1 mouse cellular context compared by ENCODE assay signal in genomic region chr15:3970193-3970592, GRCm38 (mm10).
TF ChIP-seq lines count a peak whose summit lies in the region.

No protein-coding gene starts in this region.

TF ChIP-seq in MEL, 35 proteins besides CTCF, POLR2A, EP300 and RAD21 (continued from another document):
- TF ChIP-seq BHLHE40 (IDR thresholded peaks at IDR 0.05; ENCODE audit: borderline replicate concordance, low read depth, low read length) (no peak), MEF2A (IDR thresholded peaks at IDR 0.05; ENCODE audit: extremely low read depth, insufficient replicate concordance, low read depth, low read length, poor library complexity, severe bottlenecking) (no peak), USF2 (IDR thresholded peaks at IDR 0.05; ENCODE audit: borderline replicate concordance in 1 of 2, insufficient read depth in 1 of 2, low read depth in 1 of 2, low read length in 2 of 2) (no peak)
